Mouse (Mus musculus): ENCODE data around the gene Rab11fip3.

Gene Rab11fip3

DNA sequence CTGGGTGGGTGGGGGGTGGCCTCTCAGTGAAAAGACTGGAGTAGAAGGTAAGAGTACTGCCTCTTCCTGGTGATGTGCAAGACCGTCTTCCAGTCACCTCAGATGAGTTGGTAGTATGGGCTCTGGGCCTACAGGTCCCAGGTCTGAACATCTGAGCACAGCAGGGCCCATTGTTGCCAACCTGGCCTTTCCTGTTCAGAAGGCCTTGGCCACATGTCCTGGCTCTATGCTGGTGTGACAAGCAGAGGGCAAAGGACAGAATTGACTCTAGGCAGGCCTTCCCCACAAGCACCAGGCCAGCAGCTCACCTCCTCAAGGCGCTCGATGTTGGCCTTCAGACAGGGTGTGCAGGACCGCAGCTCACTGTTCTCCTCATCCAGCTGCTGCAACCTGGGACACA lies 77.1 kb downstream of the Rab11fip3 start:
- no peak for DNase-seq (ENCODE audit: low spot score in 2 of 2)

- no peak for DNase-seq (ENCODE audit: low spot score in 2 of 2)
Measured at GRCm38 (mm10) chr17:25990331-25990730, 79.0 kb downstream of the Rab11fip3 start.

DNA sequence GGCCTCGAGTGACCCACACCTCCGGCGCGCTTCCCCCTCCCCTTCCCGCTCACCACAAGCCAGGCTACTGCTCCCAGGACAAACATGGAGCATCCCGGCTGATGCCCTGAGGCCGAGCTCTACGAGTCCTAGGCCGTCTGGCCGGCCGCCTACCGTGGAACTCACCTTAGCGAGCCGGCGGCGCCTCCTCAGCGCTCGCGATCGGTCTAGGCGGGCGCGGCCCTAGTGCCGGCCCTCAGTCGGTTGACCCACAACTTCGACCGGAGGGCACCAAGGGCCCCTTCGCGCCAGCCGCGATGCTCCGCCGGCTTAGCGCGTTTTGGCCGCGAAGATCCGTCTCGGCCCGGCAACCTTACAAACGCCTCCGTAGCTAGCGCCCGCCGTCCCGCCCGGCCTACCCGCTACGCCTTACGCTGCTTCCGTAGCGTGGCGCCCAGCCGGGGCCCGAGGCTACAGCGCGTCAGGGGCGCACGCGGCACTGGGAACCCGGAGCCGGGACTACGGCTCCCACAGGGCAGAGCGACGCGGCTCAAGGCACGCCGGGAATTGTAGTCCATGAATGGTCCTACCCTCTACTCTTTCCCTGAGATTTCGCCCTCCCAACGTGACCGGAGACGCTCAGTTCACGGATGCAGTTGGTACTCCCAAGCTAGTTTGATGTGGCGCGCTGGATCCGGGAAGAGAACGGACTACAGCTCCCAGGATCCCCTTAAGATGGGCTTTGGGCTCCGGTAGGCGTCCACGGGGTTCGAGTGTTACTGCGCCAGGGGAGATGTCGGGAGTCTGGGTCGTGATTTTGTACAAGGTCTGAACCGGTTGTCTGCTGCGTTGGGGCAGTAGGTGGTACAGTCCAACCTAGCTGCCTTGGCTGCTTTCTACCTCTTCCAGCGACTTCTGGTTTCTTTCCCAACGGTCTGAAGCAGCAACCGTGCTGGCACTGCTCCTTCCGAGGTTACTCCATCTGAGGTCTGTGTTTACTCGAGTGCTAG lies 83.8 kb downstream of the Rab11fip3 start, which contains the start of gene Capn15:
TSS of gene Capn15 (minus strand) at position 491 of the 989 bp plus-strand sequence.
- peak; percentile 86 to 93 for DNase-seq (ENCODE audit: low spot score in 2 of 2)

- DNase-seq (ENCODE audit: low spot score in 2 of 2) = peak in 1 of 2 experiments; percentile 24
Measured at GRCm38 (mm10) chr17:25984556-25985305, 84.6 kb downstream of the Rab11fip3 start.

GRCm38 (mm10) chr17:25984066-25984465 lies 85.3 kb downstream of the Rab11fip3 start:
- DNase-seq (ENCODE audit: low spot score in 2 of 2) = no peak

DNA sequence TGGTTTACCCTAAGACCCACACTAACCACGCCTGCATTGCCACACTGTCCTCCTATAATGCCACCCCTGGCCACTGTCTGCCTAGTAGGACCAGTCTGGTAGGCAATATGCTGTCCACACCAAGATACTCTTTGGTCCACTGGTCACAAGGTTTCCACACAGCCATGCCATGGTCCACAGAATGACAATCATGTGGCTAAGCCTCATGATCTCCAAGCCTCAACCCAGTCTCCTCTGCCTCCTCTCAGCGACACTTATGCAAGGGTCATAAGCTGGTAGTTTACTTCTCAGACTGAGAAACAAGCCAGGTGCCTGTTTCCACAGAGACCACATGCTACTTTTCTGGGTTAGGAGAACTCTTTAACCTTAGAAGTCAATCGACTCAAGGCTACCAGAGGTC lies 86.4 kb downstream of the Rab11fip3 start:
- DNase-seq (ENCODE audit: low spot score in 2 of 2) = no peak

DNA sequence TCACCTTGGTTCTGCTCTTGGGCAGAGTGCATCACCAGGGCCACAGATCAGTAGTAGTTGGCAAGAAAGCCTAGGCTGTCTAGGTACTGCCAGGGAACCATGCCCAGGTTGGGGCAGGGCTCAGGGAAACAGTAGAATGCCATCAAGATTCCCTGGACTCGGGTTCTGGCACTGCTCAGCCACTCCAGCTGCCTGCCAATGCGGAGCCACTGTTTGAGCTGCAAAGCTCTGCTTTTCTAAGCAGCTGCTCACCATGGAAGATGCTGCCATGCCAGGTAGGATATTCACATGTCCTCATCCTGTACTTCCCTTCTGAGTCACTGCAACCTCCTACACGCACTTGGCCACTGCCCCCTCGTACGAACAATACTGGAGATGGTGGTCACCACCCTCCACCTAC lies 88.5 kb downstream of the Rab11fip3 start:
- DNase-seq (ENCODE audit: low spot score in 2 of 2) = no peak

DNA sequence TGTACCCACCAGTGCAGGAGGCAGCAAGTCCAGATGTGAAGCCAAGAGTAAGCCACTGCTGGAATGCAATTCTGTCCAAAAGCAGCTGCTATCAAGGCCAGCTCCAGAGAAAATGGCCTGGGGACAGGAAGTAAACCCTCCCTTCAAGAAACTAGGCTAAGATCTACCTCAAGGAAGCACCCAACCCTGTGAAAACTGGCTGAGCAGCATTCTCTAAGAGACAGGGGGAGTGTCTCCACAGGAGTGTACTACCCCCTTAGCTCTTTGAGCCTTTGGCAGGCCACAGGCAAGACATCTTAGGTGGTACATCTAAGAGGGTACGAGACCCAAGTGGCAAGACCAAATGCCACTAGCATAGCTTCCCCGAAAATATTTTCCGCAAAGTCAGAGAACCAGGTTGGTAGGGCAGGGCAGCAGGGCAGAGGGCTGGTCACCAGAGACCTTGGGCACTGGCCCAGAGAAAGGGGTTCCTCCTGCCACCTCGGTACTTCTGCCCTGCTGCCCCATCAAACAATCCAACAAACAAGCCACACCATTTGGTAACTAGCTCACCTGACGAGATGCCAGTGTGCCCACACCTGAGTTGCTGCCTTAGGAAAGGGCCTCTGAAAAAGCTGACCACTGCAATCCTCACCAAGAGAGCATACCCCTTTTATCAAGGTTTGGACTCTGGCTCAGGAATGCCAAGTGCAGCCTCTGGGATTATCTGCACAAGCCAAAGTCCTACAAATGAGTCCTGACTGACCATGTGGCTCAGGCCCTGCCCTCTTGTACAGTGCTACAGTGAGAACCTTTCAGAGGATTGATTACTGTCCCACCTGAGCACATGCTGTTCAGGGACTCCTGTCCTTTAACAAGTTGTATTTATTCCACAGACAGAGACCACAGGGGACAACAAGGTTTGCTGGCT lies 89.3 kb downstream of the Rab11fip3 start:
- DNase-seq (ENCODE audit: low spot score in 2 of 2) = no peak

GRCm38 (mm10) chr17:25970954-25971707 lies 98.2 kb downstream of the Rab11fip3 start:
- no peak for DNase-seq (ENCODE audit: low spot score in 2 of 2)

DNA sequence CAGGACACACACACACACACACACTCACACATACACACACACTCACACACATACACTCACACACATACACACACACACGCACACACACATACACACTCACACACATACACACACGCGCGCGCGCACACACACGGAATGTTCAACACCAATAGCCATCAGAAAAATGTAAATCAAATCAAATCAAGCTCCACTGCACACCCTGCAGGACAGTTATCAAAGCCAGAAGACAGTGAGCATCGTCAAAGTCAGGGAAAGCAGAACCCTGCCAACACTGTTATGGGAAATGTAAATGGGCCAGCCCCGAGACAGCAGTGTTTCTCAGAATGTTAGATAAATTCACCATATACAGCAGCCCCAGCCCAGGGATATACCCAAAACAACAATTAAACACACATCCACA lies 98.9 kb downstream of the Rab11fip3 start:
- DNase-seq (ENCODE audit: low spot score in 2 of 2) = no peak

DNA sequence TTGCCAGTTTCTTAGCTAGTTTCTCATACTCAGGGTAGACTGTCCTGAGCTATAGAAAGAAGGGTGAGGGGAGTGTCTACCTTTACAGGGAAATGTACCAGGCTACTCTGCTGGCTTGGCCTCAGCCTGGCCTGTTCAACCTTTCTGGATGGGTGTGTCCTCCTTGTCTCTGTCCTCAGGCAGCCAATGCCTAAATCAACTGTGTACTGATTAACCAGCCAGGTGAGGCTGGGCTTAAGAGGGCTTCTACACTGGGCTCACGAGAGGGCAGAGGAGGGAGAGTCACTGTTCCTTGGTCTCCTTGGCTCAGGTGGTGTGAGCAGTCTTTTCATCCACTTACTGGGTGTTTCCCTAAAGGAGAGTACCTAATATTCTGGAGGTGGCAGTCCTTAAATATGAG lies 101.2 kb downstream of the Rab11fip3 start:
- DNase-seq (ENCODE audit: low spot score in 2 of 2) = no peak

DNA sequence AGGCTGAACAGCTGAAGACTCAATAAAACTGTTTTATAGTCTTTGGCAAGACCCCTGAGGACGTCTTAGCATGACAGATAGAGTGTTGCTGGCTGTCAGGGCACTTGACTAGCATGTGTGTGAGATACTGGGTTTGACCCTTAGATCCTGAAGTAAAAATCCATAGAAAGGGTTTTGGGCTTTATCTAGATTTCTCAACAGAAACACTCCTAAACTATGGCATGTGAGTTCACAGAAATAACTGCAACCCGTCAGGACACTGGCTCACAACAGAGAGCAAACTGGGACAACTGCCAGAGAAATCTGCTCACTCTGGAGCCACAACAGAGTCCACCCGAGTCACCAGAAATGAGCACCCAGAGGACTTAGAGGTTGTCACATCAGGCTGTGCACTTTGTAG lies 101.7 kb downstream of the Rab11fip3 start:
- no peak for DNase-seq (ENCODE audit: low spot score in 2 of 2)

GRCm38 (mm10) chr17:25964271-25964670 lies 105.1 kb downstream of the Rab11fip3 start:
- DNase-seq (ENCODE audit: low spot score in 2 of 2) = no peak

DNA sequence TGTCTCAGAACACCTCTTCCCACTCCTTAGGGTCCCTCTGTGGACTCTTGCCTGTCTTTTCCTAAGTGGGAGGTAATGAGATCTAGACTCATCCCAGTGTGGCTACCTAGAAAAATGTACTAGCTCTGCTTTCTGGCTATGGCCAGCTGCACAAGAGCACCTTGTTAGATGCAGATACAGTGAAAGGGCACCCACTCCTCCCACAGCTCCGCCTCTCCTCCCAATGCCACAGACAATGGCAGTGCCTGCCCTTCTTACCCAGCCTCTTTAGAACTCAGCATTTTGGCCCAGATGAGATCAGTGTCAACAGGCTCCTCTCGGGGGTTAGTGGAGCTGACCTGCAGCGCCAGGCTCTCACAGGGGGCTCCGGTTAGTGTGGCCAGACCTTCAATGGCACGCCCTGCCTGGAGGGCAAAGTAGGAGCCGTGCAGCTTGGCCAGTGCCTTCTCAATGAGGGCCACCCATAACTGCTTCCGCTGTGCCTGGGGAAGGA lies 106.9 kb downstream of the Rab11fip3 start:
- DNase-seq (ENCODE audit: low spot score in 2 of 2) = no peak

DNA sequence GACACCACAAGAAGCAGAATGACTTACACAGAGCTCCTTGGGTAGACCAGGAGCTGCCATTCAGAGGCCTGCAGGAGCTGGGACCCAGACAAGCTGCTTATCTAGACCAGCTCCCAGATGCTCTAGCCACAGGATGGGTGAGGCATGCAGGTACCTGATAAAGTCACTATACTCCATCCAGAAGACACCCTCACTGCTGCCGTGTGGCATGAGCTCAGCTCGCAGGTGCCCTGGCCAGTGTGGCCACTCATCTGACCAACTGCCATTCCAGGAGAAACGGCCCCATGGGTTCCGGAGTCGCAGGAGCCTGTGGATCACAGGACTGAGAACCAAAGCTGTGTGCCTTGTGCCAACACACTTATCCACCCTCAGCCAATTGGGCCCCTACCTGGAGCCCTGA lies 107.8 kb downstream of the Rab11fip3 start:
- no peak for DNase-seq (ENCODE audit: low spot score in 2 of 2)

DNA sequence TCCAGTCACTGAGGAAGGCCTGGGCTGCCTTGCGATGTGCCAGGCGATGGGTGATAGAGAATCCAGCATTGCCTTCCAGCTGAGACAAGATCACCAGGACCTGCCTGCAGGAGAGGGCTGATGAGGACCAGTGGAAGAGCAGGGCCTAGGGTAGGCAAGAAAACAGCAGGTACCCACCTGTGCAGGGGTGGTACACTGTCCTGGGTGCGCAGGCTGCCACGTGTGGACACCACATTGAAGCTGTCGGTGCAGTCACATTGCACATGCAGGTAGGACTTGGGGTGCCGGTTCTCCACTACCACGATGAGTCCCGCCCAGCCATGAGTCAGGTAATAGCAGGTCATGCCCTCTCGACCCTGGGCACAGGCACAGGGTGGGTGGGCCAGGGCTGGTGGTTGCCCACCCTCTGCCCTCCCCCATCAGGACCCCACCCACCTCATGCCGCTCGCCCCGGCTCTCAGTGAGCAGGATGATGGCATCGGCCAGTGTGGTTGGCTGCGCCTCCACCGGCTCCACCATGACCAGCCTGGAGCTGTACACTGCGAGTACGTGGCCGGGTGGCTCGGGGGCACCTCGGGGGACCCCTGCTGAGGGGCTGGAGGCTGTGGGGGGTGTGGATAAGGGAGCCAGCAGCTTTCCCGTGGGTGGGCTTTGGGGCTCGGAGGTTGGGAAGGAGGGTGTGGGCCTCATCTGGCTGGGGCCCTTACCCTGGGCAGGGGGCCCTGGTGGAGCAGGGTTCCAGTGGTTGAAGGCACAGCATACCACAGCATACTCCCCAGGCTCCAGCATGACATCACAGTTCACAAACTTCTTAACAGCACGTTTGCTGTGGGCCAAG lies 109.5 kb downstream of the Rab11fip3 start:
- no peak for DNase-seq (ENCODE audit: low spot score in 2 of 2)

DNA sequence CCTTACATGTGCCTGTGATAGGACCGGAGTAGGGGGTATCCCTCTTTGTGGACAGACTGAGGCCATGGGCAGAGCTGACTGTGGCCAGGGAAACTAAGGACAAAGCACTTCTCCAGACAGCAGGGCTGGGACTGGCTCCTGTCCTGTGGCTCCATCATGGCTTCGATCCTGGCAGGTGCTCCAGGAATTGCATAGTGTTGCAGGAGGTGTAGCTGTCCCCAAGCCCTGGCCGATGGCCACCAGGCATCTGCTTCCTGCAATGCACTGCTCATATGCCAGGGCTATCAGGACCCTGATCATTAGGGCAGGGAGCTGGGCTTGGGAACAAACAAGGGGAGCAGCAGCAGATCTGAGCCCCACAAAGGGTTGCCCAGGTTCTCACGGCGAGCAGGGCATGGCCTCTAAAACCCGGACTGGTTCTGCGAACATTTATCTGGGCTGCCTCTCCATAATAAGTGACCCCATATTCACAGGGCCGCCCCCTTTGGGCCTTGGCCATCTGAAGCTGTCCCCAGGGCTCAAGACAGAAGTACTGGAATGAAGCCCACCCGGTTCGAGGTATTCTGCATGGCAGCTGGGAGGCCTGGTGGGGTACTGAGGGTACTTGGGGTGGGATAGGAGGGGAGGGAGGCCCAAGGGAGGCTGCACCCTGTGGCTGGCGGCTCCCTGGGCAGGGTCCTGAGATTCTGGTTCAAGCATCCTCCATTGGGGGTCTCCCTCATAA lies 110.4 kb downstream of the Rab11fip3 start:
- DNase-seq (ENCODE audit: low spot score in 2 of 2) = no peak

- no peak for DNase-seq (ENCODE audit: low spot score in 2 of 2)
Measured at GRCm38 (mm10) chr17:25957586-25958051, 111.7 kb downstream of the Rab11fip3 start.

GRCm38 (mm10) chr17:25956631-25957030 lies 112.7 kb downstream of the Rab11fip3 start:
- DNase-seq (ENCODE audit: low spot score in 2 of 2) = no peak

Data from frontal cortex, postnatal 25 days (tissue).